In genomic region chr17:46167014-46167413, GRCm38 (mm10) we compare ENCODE assay signal across 10 mouse cellular contexts. TPM values are rescaled to one million over a fixed set of nuclear protein-coding genes. Genes with fewer than 3 reads are reported as not detected.
A peak's percentile ranks its signal among the peaks of the same experiment; 100 is the strongest.
DNase-seq lines count a peak whose midpoint lies in the region; ATAC-seq and TF ChIP-seq lines count a peak whose summit lies in the region.
"Had no signal": no experiment of that assay in that cellular context is flagged by ENCODE, and none has a peak within 500 bp of the region (broad histone marks: within the 10 kb centered on the region; RNA-seq: fewer than 3 reads in every experiment).

No protein-coding gene starts in this region.

- H3K27ac ChIP-seq in kidney, postnatal 0 days: no peak overlapping the region
- H3K27ac ChIP-seq in kidney, embryonic 14.5 days (ENCODE audit: low read depth, low read length): no peak overlapping the region
- H3K27ac ChIP-seq in bone marrow, adult 2 months (ENCODE audit: control insufficient read depth, insufficient read depth, low read depth, low read length, poor library complexity): no peak overlapping the region
- H3K27ac ChIP-seq: heart, embryonic 13.5 days; neural tube, embryonic 13.5 days had no signal

- TF ChIP-seq POLR2A in bone marrow, adult 2 months (IDR thresholded peaks at IDR 0.05; ENCODE audit: borderline replicate concordance, control insufficient read depth, low read depth, low read length): no peak

- no peak overlapping the region for H3K4me3 ChIP-seq in kidney, postnatal 0 days (replicated peaks; ENCODE audit: low read depth, low read length)
- H3K4me3 ChIP-seq in kidney, embryonic 14.5 days (ENCODE audit: low read length): no peak overlapping the region
- H3K4me3 ChIP-seq in bone marrow, adult 2 months (replicated peaks; ENCODE audit: control insufficient read depth, low read depth, low read length): no peak overlapping the region
- H3K4me3 ChIP-seq: heart, embryonic 13.5 days; neural tube, embryonic 13.5 days had no signal

- H3K36me3 ChIP-seq in kidney, postnatal 0 days (ENCODE audit: insufficient read depth, low read length): peaks cover 59% of the 10 kb centered on the region
- peaks cover 78% of the 10 kb centered on the region for H3K36me3 ChIP-seq in kidney, embryonic 14.5 days (ENCODE audit: control insufficient read depth, insufficient read depth, low read length)

- no peaks in the 10 kb centered on the region for H3K9me3 ChIP-seq in kidney, postnatal 0 days (replicated peaks; ENCODE audit: low read length)
- no peaks in the 10 kb centered on the region for H3K9me3 ChIP-seq in kidney, embryonic 14.5 days (ENCODE audit: control insufficient read depth, low read length)
- H3K9me3 ChIP-seq: heart, embryonic 13.5 days; neural tube, embryonic 13.5 days had no signal

- no peaks in the 10 kb centered on the region for H3K27me3 ChIP-seq in kidney, postnatal 0 days (ENCODE audit: insufficient read depth, low read length)
- no peaks in the 10 kb centered on the region for H3K27me3 ChIP-seq in kidney, embryonic 14.5 days (ENCODE audit: control insufficient read depth, insufficient read depth, low read length)
- H3K27me3 ChIP-seq: heart, embryonic 13.5 days; neural tube, embryonic 13.5 days had no signal

- 79% methylated on average over 11 of the region's 11 CpGs for WGBS in kidney, postnatal 0 days
- 92% methylated on average over 11 of the region's 11 CpGs for WGBS in kidney, embryonic 14.5 days
- WGBS in bone marrow, adult 2 months: 87% methylated on average over 11 of the region's 11 CpGs

- no peak for ATAC-seq in cerebellum, adult (ENCODE audit: insufficient number of reproducible peaks, low FRiP score, low TSS enrichment)
- no peak for ATAC-seq in kidney, postnatal 0 days (replicated peaks; ENCODE audit: low FRiP score, low read depth)
- ATAC-seq in kidney, embryonic 14.5 days (ENCODE audit: low FRiP score, low TSS enrichment): no peak

- peak; percentile 53 to 64 for DNase-seq in cerebellum, postnatal 10 days
- no peak for DNase-seq in kidney, postnatal 0 days (ENCODE audit: low spot score)
- DNase-seq in A20 (ENCODE audit: low read depth, low spot score): peak; percentile 24
- DNase-seq in spleen, postnatal 36 days (ENCODE audit: low spot score in 2 of 2): no peak
- DNase-seq in spleen, adult 18-20 months: no peak

- H3K9ac ChIP-seq in kidney, postnatal 0 days (ENCODE audit: low read depth, low read length): 0 out of 2 replicates have a peak overlapping the region, but pooled peaks have one; percentile 8
- H3K9ac ChIP-seq in kidney, embryonic 14.5 days (ENCODE audit: low read depth, low read length): no peak overlapping the region
- H3K9ac ChIP-seq: heart, embryonic 13.5 days; neural tube, embryonic 13.5 days had no signal

- peak; percentile 58 for TF ChIP-seq CTCF in kidney, postnatal 0 days (IDR thresholded peaks at IDR 0.05; ENCODE audit: low read depth)
- peak; percentile 53; the same call in 1 of the 2 replicates for TF ChIP-seq CTCF in bone marrow, adult 2 months (IDR thresholded peaks at IDR 0.05; ENCODE audit: control insufficient read depth, insufficient read depth, low read length)

- no peak overlapping the region for H3K4me2 ChIP-seq in kidney, postnatal 0 days (ENCODE audit: low read length)
- H3K4me2 ChIP-seq in kidney, embryonic 14.5 days (replicated peaks; ENCODE audit: low read depth, low read length): no peak overlapping the region
- H3K4me2 ChIP-seq: heart, embryonic 13.5 days; neural tube, embryonic 13.5 days had no signal

- peaks cover 4% of the 10 kb centered on the region; the same call in 1 of the 2 replicates for H3K4me1 ChIP-seq in kidney, postnatal 0 days (replicated peaks; ENCODE audit: insufficient read depth, low read length)
- H3K4me1 ChIP-seq in kidney, embryonic 14.5 days (ENCODE audit: control insufficient read depth, insufficient read depth, low read length): peaks cover under 1% of the 10 kb centered on the region; the same call in 1 of the 2 replicates
- peaks cover 1% of the 10 kb centered on the region; the same call in 1 of the 2 replicates for H3K4me1 ChIP-seq in bone marrow, adult 2 months (ENCODE audit: control insufficient read depth, insufficient read depth, low read length)

RNA-seq across cellular contexts. Expression of gene Gtpbp2, which starts 6.2 kb away (rescaled TPM):
- 25.4 and 26.3 TPM in 2 replicates for polyA plus RNA-seq in kidney, postnatal 0 days (2015; fragmentation: Nextera tagmentation; extraction: Ambion mirVana)
- 35.6 and 36.0 TPM in 2 replicates for polyA plus RNA-seq in kidney, embryonic 14.5 days (2014; fragmentation: Nextera tagmentation; extraction: Ambion mirVana)
- 194 and 345 TPM in 2 replicates for polyA plus RNA-seq in bone marrow, adult 2 months (2011; ENCODE audit: insufficient read depth, insufficient read length, low replicate concordance, missing spikeins)

RNA-seq across cellular contexts. Expression of gene Mad2l1bp, which starts 13.7 kb away (rescaled TPM):
- polyA plus RNA-seq in kidney, postnatal 0 days (2015; fragmentation: Nextera tagmentation; extraction: Ambion mirVana): 32.4 and 35.6 TPM in 2 replicates
- polyA plus RNA-seq in kidney, embryonic 14.5 days (2014; fragmentation: Nextera tagmentation; extraction: Ambion mirVana): 34.2 and 34.6 TPM in 2 replicates
- 25.9 and 32.7 TPM in 2 replicates for polyA plus RNA-seq in bone marrow, adult 2 months (2011; ENCODE audit: insufficient read depth, insufficient read length, low replicate concordance, missing spikeins)

RNA-seq across cellular contexts. Expression of gene Rsph9, which starts 23.0 kb away (rescaled TPM):
- 18.8 and 19.8 TPM in 2 replicates for polyA plus RNA-seq in kidney, postnatal 0 days (2015; fragmentation: Nextera tagmentation; extraction: Ambion mirVana)
- 14.4 and 14.8 TPM in 2 replicates for polyA plus RNA-seq in kidney, embryonic 14.5 days (2014; fragmentation: Nextera tagmentation; extraction: Ambion mirVana)
- polyA plus RNA-seq in bone marrow, adult 2 months (2011; ENCODE audit: insufficient read depth, insufficient read length, low replicate concordance, missing spikeins): 1.7 and 5.0 TPM in 2 replicates

RNA-seq across cellular contexts. Expression of gene Polh, which starts 35.4 kb away (rescaled TPM):
- 10.5 and 11.1 TPM in 2 replicates for polyA plus RNA-seq in kidney, postnatal 0 days (2015; fragmentation: Nextera tagmentation; extraction: Ambion mirVana)
- polyA plus RNA-seq in kidney, embryonic 14.5 days (2014; fragmentation: Nextera tagmentation; extraction: Ambion mirVana): 9.3 and 15.6 TPM in 2 replicates
- 17.3 and 23.2 TPM in 2 replicates for polyA plus RNA-seq in bone marrow, adult 2 months (2011; ENCODE audit: insufficient read depth, insufficient read length, low replicate concordance, missing spikeins)

RNA-seq across cellular contexts. Expression of gene Xpo5, which starts 35.6 kb away (rescaled TPM):
- 23.3 and 26.7 TPM in 2 replicates for polyA plus RNA-seq in kidney, postnatal 0 days (2015; fragmentation: Nextera tagmentation; extraction: Ambion mirVana)
- 36.6 and 61.5 TPM in 2 replicates for polyA plus RNA-seq in kidney, embryonic 14.5 days (2014; fragmentation: Nextera tagmentation; extraction: Ambion mirVana)
- 8.6 and 15.1 TPM in 2 replicates for polyA plus RNA-seq in bone marrow, adult 2 months (2011; ENCODE audit: insufficient read depth, insufficient read length, low replicate concordance, missing spikeins)

Comparison
In these comparisons a context has a peak if more than half of its experiments do, and no peak if none do; other contexts are left out.
1. DNase-seq: peak in cerebellum, postnatal 10 days (2 of 2) and A20 (single experiment); none in kidney, postnatal 0 days (single experiment), spleen, postnatal 36 days (0 of 2) and spleen, adult 18-20 months (0 of 2).